Mouse (Mus musculus) bone marrow, adult 2 months (tissue): Measurements from ENCODE around the gene Tbce. TPM values are rescaled to one million over a fixed set of nuclear protein-coding genes. Genes with fewer than 3 reads are reported as not detected.

ENCODE experiments used
- H3K27ac ChIP-seq: fragments of 200-500 bp; 2 replicates; pipeline ENCODE4 v1.5.1; 2012; ENCODE audit warnings: low read depth, mild to moderate bottlenecking, control low read depth, inconsistent platforms, low read length; ENCODE audit not compliant: control insufficient read depth, poor library complexity, insufficient read depth
- H3K4me1 ChIP-seq: fragments of 200-500 bp; 2 replicates; pipeline ENCODE4 v1.6.1; 2011; ENCODE audit warnings: low read length; ENCODE audit not compliant: control insufficient read depth, insufficient read depth
- H3K4me3 ChIP-seq: fragments of 200-500 bp; replicated peaks from 2 replicates; pipeline ENCODE3; 2011; ENCODE audit warnings: mild to moderate bottlenecking, low read depth, low read length, control low read depth; ENCODE audit not compliant: control insufficient read depth
- CTCF ChIP-seq: fragments of 200-500 bp; IDR thresholded peaks from 2 replicates; pipeline ENCODE4 v1.5.1; 2011; ENCODE audit warnings: low read length, control low read depth; ENCODE audit not compliant: control insufficient read depth, insufficient read depth
- POLR2A ChIP-seq: fragments of 200-500 bp; IDR thresholded peaks from 2 replicates; pipeline ENCODE4 v1.6.1; 2011; ENCODE audit warnings: low read depth, mild to moderate bottlenecking, control low read depth, low read length, borderline replicate concordance; ENCODE audit not compliant: control insufficient read depth
- WGBS: fragments of 180-500 bp; shearing (Covaris S2); methylation state at CpG from one replicate; pipeline ENCODE4 v1.1.7; 2018; 5-methylcytosine and 5-hydroxymethylcytosine counted together
- polyA plus RNA-seq: library from polyadenylated mRNA; stranded (reverse); fragments of >200 nt; gene quantifications from 2 replicates; pipeline ENCODE4 v1.2.4, GENCODE M21; 2011; ENCODE audit warnings: low replicate concordance; ENCODE audit not compliant: missing spikeins, insufficient read depth, insufficient read length

Tbce gene
- polyA plus RNA-seq, 1 experiment = 159 TPM

DNA sequence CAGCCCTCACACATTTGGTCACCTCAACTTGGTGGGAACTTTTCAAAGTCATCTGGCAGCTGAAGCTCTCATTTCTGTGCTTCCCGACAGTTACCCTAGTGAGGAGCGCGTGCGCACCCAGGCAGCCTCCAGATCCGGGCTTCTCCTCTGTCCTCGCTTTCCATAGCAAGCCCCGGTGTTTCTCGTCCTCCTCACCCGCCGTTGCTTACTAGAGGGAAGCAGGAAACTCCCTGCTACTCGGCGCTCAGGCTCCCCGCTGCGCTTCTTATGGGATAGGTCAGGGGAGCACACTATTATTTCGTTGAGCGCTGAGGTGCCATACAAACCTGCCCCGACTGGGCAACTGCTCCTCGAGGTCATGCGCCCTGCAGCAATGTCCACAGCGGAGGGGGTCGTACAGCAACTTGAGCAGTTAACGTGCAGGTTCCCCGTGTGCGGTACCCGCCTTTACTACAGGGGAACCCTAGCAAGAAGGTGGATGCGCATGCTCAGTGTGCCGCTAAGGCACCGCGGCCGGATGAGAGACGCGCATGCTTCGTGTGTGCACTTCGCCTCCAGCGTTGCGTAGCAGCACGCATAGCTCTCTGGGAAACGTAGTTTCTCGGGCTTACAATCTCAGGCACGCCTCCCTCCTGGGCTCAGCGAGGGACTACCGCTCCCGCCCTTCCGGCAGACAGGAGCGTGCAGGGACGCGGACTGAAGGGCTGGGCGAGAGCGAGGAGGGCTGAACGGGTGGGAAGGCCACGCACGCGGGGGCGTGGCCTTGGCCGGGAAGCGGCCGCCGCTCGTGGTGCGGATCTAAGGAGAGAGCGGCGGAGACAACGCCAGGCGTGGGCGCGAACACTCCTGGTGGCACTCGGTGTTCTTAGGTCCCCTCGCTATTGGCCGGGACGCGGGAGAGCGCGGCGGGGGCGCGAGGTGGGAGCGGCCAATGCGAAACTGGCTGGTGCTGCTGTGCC lies 85.3 kb downstream of the Tbce start, which contains the start of gene B3galnt2:
Gene B3galnt2 (plus strand): TSS at position 596 of the 959 bp plus-strand sequence.
- WGBS = under 1% methylated on average over 78 of the region's 78 CpGs
- Histone ChIP-seq H3K27ac (peak within 1 kb of the TSS; percentile 73), H3K4me3 (peak within 1 kb of the TSS; percentile 84), H3K4me1 (peaks cover 2% of the 10 kb centered on the region; the same call in 1 of the 2 replicates)
- TF ChIP-seq CTCF (0 out of 2 replicates have a peak, but pooled peaks have one; percentile 1), POLR2A (peak; percentile 79)

Other genes starting within 250 kb of the Tbce start
- gene B3galnt2, start 85.2 kb downstream of the Tbce start, polyA plus RNA-seq = 12.5 and 14.5 TPM in 2 replicates
- 25.2 and 31.0 TPM in 2 replicates for gene Arid4b, start 23.6 kb upstream of the Tbce start, polyA plus RNA-seq
- gene Ggps1, start 23.9 kb upstream of the Tbce start, polyA plus RNA-seq = 12.9 and 17.3 TPM in 2 replicates